Mouse (Mus musculus): ENCODE measurements around the gene Lce1m.
"Not testable (repeated sequence)": the region's sequence is repeated elsewhere in the genome, so short reads cannot be mapped to it uniquely, and the experiment has no call there.

Lce1m gene

DNA sequence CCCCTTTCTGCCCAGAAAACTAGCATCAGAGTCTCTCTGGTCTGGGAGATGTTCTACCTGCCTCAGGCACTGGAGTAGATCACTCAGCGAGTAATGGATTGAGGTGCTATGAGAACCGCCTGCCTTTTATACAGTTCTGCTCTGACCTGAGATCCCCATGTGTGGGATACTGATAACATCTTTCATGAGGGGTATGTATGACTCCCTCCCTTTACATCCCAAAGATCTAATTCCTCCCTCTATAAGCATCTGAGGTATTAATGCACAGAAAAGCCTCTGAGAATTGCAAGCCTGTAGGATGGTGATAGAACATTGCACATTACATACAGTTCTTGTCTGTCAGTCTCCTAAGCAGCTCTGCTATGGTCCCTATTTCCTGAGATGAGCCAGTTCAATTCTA lies at the start of gene Lce1m:
Gene Lce1m, minus strand, starts transcription at position 101 of the 400 bp plus-strand sequence.
- in situ Hi-C loops (cut with MseI, MboI): no loop called here

DNA sequence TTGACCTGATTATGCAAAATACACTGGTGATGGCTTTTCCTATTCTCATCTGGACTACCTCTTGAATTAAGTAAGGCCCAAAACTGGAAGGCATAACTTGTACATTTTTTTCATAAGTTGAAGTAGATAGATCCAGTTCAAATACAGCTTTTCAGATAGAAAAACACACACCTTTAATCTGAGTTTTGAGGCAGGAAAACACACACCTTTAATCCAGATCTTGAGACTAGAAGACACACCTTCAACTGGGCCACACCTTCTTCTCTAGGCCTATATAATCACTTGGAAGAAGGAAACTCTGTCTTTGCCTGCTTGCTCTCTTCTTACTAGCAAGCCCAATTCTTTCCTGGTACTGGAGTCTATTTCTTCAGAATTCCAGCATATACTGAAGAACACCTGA lies 49.7 kb upstream of the Lce1m start, which contains the start of gene Gm4858:
Gene Gm4858, plus strand, starts transcription at position 301 of the 400 bp plus-strand sequence.
- in situ Hi-C loops (cut with MseI, MboI): not testable (repeated sequence)

- in situ Hi-C loops (cut with MseI, MboI): no loop called here
Observed at GRCm38 (mm10) chr3:93052826-93053474, 34.1 kb upstream of the Lce1m start.

- in situ Hi-C loops (cut with MseI, MboI): no loop called here
Observed at GRCm38 (mm10) chr3:93050182-93050581, 31.3 kb upstream of the Lce1m start.

- in situ Hi-C loops (cut with MseI, MboI): loop anchor here (5.0 to 10.0 kb wide), 2 partner anchors 109 to 127 kb away; no protein-coding TSS in a partner anchor
Observed at GRCm38 (mm10) chr3:93031450-93031849, 12.6 kb upstream of the Lce1m start.

DNA sequence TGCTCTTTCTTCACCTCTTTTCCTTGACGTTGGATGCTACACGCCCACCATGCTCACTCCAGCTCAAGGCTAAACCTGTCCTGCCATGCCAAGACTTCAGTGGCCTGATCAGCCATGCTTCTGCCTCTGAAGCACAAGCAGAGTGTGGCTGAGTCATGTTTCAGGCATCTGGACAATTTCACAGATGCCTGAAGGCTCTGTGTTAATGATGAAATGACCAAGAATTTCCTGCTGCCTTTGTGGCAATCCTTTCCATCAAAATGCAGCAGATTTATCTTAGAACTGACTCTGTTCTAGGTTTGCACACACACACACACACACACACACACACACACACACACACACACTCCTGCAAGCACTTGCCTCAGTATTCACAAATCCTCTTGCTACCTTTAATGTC lies 6.6 kb upstream of the Lce1m start:
- in situ Hi-C loops (cut with MseI, MboI): no loop called here

- in situ Hi-C loops (cut with MseI, MboI): no loop called here
Observed at GRCm38 (mm10) chr3:93023411-93024184, 4.7 kb upstream of the Lce1m start.

DNA sequence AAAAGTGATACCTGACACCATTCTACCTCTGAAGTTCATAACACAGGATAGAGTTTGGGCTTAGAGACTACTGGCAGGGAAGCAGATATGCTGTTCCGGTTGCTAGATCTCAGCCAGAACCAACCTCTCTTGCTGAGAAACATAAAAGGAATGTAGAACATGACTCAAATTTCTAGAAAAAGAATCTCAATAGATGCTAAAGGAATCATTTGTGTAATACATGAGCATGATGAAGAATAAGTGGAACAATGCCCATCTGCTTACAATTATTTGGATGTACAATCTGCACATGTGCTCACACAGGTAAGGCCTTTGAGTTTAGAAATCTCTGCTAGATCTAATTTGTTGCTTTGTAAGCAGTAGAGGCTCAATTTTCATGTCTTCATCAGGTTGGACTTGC lies 2.3 kb upstream of the Lce1m start:
- in situ Hi-C loops (cut with MseI, MboI): no loop called here

DNA sequence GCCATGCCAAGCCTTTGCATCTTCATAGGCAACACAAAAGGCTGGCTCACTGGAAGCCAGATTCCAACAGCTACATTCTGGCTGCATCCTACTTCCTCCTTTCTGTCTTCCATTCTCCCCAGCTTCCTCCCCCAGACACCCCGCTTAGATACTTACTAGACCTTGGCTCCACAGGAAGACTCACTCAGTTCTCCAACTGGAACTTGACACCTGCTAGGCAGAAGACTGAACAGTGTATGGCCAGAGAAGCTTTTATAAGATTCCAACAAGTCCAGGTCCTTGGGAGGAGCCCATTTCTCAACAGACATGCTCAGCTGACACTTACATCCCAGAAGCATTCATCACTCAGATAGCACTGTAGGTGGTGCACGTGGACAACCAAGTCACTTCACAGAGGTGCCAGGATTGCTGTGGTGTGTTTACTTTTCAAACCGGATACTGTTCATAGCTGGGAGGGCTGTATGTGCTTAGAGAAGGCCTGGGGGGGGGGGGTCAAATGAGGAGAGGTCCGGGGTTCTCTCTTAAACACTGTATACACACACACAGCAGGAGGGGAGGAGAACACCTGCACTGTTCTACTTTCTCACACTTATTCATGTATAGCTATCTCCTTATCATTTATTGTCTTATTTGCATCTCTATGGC lies 3.3 kb downstream of the Lce1m start, which contains the start of gene Crct1:
Gene Crct1, minus strand, starts transcription at position 228 of the 645 bp plus-strand sequence.
- in situ Hi-C loops (cut with MseI, MboI): no loop called here

GRCm38 (mm10) chr3:93014871-93015270 lies 4.0 kb downstream of the Lce1m start:
- in situ Hi-C loops (cut with MseI, MboI): no loop called here

- in situ Hi-C loops (cut with MseI, MboI): no loop called here
Observed at GRCm38 (mm10) chr3:93014378-93014801, 4.5 kb downstream of the Lce1m start.

DNA sequence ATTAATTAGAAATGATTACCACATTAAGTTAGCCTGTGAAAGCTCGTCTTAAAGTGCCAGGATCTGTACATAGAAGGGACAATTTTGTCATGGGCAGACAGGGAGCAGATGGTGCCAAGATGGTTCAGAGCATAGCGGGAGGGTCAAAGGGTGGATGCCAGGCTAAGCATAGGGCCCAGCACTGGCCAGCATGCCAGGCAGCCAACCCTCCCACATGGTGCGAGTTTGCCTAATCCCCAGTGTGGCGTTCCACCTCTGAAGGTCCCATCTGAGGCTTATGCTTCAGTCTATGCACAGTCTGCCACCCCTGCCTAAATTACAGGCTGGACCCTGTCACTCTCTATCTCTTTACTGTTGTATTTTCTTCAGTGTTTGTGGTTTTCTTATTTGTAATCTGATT lies 16.0 kb downstream of the Lce1m start:
- in situ Hi-C loops (cut with MseI, MboI): no loop called here

- in situ Hi-C loops (cut with MseI, MboI): no loop called here
Observed at GRCm38 (mm10) chr3:93000621-93001020, 18.2 kb downstream of the Lce1m start.

GRCm38 (mm10) chr3:92998691-92999090 lies 20.2 kb downstream of the Lce1m start:
- in situ Hi-C loops (cut with MseI, MboI): no loop called here

GRCm38 (mm10) chr3:92991926-92992325 lies 26.9 kb downstream of the Lce1m start, which contains the start of gene Lce3f:
Lce3f (plus strand) TSS chr3:92992226.
- in situ Hi-C loops (cut with MseI, MboI): no loop called here

DNA sequence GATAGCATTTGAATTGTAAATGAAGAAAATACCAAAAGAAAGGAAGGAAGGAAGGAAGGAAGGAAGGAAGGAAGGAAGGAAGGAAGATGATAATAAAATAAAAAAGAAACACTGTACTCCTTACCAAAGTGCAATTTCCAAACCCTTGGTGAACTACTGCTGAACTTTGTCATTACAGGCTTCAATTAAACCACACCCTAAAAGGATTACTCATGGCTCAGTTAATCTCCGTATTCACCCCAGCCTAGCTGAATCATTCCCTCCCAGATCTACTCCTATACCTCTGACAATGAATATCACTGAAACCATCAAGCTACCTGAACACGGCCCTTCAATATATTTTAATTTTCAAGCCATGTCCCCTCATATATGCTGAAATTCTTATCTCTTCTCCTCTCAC lies 40.4 kb downstream of the Lce1m start:
- in situ Hi-C loops (cut with MseI, MboI): no loop called here

Data from mouse trophoblast stem cell (cell line).